Comparison of ENCODE assay signal across 13 mouse cellular contexts in the genomic region with DNA sequence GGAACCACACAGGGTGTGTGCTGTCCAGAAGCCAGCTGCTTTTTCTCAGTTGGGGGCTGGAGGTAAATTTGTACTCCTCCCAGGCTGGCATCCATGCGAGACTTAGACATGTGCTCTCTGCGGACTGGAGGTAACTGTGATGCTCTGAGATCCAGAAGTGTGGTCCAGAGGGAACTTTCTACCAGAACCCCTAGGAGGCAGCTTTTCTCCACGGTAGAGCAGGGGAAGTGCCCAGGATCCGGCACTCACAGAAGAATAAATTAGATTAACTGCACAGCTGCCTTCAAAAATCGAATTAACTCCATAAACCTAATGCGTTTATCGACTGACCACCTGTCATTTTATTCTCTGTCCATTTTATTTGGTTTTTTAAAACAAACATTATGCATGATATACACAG. TPM values are rescaled to one million over a fixed set of nuclear protein-coding genes. Genes with fewer than 3 reads are reported as not detected.
DNase-seq lines count a peak whose midpoint lies in the region; ATAC-seq and TF ChIP-seq lines count a peak whose summit lies in the region.
"Had no signal": no experiment of that assay in that cellular context is flagged by ENCODE, and none has a peak within 500 bp of the region (broad histone marks: within the 10 kb centered on the region; RNA-seq: fewer than 3 reads in every experiment).

No protein-coding gene starts in this region.

- H3K9me3 ChIP-seq in hindbrain, postnatal 0 days (ENCODE audit: low read length), result no peaks in the 10 kb centered on the region
- no peaks in the 10 kb centered on the region for H3K9me3 ChIP-seq in hindbrain, embryonic 13.5 days
- H3K9me3 ChIP-seq: neural tube, embryonic 15.5 days had no signal

- 53% methylated on average over 7 of the region's 7 CpGs for WGBS in hindbrain, postnatal 0 days
- WGBS in hindbrain, embryonic 13.5 days, result 67% methylated on average over 7 of the region's 7 CpGs

- H3K4me1 ChIP-seq in hindbrain, postnatal 0 days (ENCODE audit: insufficient read depth, low read length), result no peaks in the 10 kb centered on the region
- no peaks in the 10 kb centered on the region for H3K4me1 ChIP-seq in hindbrain, embryonic 13.5 days (replicated peaks)
- H3K4me1 ChIP-seq: neural tube, embryonic 15.5 days had no signal

- no peak for ATAC-seq in hindbrain, postnatal 0 days
- no peak for ATAC-seq in hindbrain, embryonic 13.5 days (ENCODE audit: low FRiP score)
- ATAC-seq in megakaryocyte progenitor cell, adult 5-6 weeks (replicated peaks; ENCODE audit: poor library complexity), result no peak

- peak; percentile 33 for DNase-seq in embryo, embryonic 10.5 days (ENCODE audit: low spot score)
- no peak for DNase-seq in embryo, embryonic 9.5 days (ENCODE audit: extremely low spot score)
- peak; percentile 43 for DNase-seq in hindbrain, postnatal 0 days (ENCODE audit: low spot score)
- peak; percentile 30 for DNase-seq in lung, postnatal 10 days
- no peak for DNase-seq in lung, postnatal 14 days
- peak; percentile 38 for DNase-seq in retina, postnatal 7 days (ENCODE audit: low read depth, low spot score)
- DNase-seq: gastrocnemius, postnatal 14 days; kidney, adult 9 months had no signal

- H3K27ac ChIP-seq in hindbrain, postnatal 0 days, result no peak overlapping the region
- no peak overlapping the region for H3K27ac ChIP-seq in hindbrain, embryonic 13.5 days
- H3K27ac ChIP-seq: neural tube, embryonic 15.5 days had no signal

- no peaks in the 10 kb centered on the region for H3K36me3 ChIP-seq in hindbrain, postnatal 0 days (ENCODE audit: insufficient read depth, low read length)
- no peaks in the 10 kb centered on the region for H3K36me3 ChIP-seq in hindbrain, embryonic 13.5 days
- H3K36me3 ChIP-seq: neural tube, embryonic 15.5 days had no signal

- H3K4me3 ChIP-seq in hindbrain, postnatal 0 days (ENCODE audit: low read length), result no peak overlapping the region
- H3K4me3 ChIP-seq in hindbrain, embryonic 13.5 days, result no peak overlapping the region
- H3K4me3 ChIP-seq: neural tube, embryonic 15.5 days had no signal

- H3K9ac ChIP-seq in hindbrain, postnatal 0 days (replicated peaks; ENCODE audit: low read length), result no peak overlapping the region
- H3K9ac ChIP-seq in hindbrain, embryonic 13.5 days, result no peak overlapping the region
- H3K9ac ChIP-seq: neural tube, embryonic 15.5 days had no signal

- TF ChIP-seq CTCF in hindbrain, postnatal 0 days (IDR thresholded peaks at IDR 0.05; ENCODE audit: low read depth), result peak; percentile 51

- no peak overlapping the region for H3K4me2 ChIP-seq in hindbrain, postnatal 0 days (ENCODE audit: low read depth, low read length)
- H3K4me2 ChIP-seq in hindbrain, embryonic 13.5 days, result no peak overlapping the region
- H3K4me2 ChIP-seq: neural tube, embryonic 15.5 days had no signal

- no peaks in the 10 kb centered on the region for H3K27me3 ChIP-seq in hindbrain, postnatal 0 days (ENCODE audit: insufficient read depth, low read length)
- H3K27me3 ChIP-seq in hindbrain, embryonic 13.5 days, result no peaks in the 10 kb centered on the region
- H3K27me3 ChIP-seq: neural tube, embryonic 15.5 days had no signal

RNA-seq across cellular contexts. Expression of a gene that starts 20.1 kb away (rescaled TPM):
- 0.11 and 0.16 TPM in 2 replicates for total RNA-seq in hindbrain, postnatal 0 days (2014; rRNA removed)
- polyA plus RNA-seq in hindbrain, postnatal 0 days (2015; fragmentation: Nextera tagmentation; extraction: Ambion mirVana), result 0.14 and 0.45 TPM in 2 replicates
- polyA plus RNA-seq in hindbrain, embryonic 13.5 days (2015; fragmentation: Nextera tagmentation; extraction: Ambion mirVana), result not detected in 2 replicates
- not detected in 2 replicates for total RNA-seq in megakaryocyte progenitor cell, adult 5-6 weeks (2015)
- not detected in 2 replicates for total RNA-seq in megakaryocyte progenitor cell, adult 5-6 weeks (2017)
- total RNA-seq: gastrocnemius, postnatal 14 days had no signal
- polyA plus RNA-seq: C2C12 had no signal

RNA-seq across cellular contexts. Expression of a gene that starts 44.7 kb away (rescaled TPM):
- 106 and 111 TPM in 2 replicates for total RNA-seq in hindbrain, postnatal 0 days (2014; rRNA removed)
- 72.5 and 88.3 TPM in 2 replicates for polyA plus RNA-seq in hindbrain, postnatal 0 days (2015; fragmentation: Nextera tagmentation; extraction: Ambion mirVana)
- 8.2 and 11.8 TPM in 2 replicates for polyA plus RNA-seq in hindbrain, embryonic 13.5 days (2015; fragmentation: Nextera tagmentation; extraction: Ambion mirVana)
- total RNA-seq in megakaryocyte progenitor cell, adult 5-6 weeks (2015), result not detected in 2 replicates
- total RNA-seq in megakaryocyte progenitor cell, adult 5-6 weeks (2017), result not detected in 2 replicates

RNA-seq across cellular contexts. Expression of a gene that starts 48.6 kb away (rescaled TPM):
- total RNA-seq in hindbrain, postnatal 0 days (2014; rRNA removed), result not detected in 2 replicates
- polyA plus RNA-seq in hindbrain, postnatal 0 days (2015; fragmentation: Nextera tagmentation; extraction: Ambion mirVana), result not detected in 2 replicates
- polyA plus RNA-seq in hindbrain, embryonic 13.5 days (2015; fragmentation: Nextera tagmentation; extraction: Ambion mirVana), result not detected in 2 replicates
- total RNA-seq in megakaryocyte progenitor cell, adult 5-6 weeks (2015), result not detected in 2 replicates
- not detected in 2 replicates for total RNA-seq in megakaryocyte progenitor cell, adult 5-6 weeks (2017)
- total RNA-seq: gastrocnemius, postnatal 14 days; left cerebral cortex, postnatal 36 days had no signal
- polyA plus RNA-seq: C2C12; neural tube, embryonic 15.5 days had no signal

Comparison
In these comparisons a context has a peak if more than half of its experiments do, and no peak if none do; other contexts are left out.
1. DNase-seq: peak in embryo, embryonic 10.5 days (single experiment), hindbrain, postnatal 0 days (single experiment), lung, postnatal 10 days (single experiment) and retina, postnatal 7 days (single experiment); none in embryo, embryonic 9.5 days (single experiment) and lung, postnatal 14 days (single experiment).
2. RNA of a gene that starts 44.7 kb away (total RNA-seq): 106 to 111 TPM in hindbrain, postnatal 0 days; not detected in megakaryocyte progenitor cell, adult 5-6 weeks; every median in the first group is over 100 times any median in the second.